Mouse (Mus musculus): Measurements from ENCODE around the gene Rnf215.
"Not testable (repeated sequence)": the region's sequence is repeated elsewhere in the genome, so short reads cannot be mapped to it uniquely, and the experiment has no call there.

Gene Rnf215

DNA sequence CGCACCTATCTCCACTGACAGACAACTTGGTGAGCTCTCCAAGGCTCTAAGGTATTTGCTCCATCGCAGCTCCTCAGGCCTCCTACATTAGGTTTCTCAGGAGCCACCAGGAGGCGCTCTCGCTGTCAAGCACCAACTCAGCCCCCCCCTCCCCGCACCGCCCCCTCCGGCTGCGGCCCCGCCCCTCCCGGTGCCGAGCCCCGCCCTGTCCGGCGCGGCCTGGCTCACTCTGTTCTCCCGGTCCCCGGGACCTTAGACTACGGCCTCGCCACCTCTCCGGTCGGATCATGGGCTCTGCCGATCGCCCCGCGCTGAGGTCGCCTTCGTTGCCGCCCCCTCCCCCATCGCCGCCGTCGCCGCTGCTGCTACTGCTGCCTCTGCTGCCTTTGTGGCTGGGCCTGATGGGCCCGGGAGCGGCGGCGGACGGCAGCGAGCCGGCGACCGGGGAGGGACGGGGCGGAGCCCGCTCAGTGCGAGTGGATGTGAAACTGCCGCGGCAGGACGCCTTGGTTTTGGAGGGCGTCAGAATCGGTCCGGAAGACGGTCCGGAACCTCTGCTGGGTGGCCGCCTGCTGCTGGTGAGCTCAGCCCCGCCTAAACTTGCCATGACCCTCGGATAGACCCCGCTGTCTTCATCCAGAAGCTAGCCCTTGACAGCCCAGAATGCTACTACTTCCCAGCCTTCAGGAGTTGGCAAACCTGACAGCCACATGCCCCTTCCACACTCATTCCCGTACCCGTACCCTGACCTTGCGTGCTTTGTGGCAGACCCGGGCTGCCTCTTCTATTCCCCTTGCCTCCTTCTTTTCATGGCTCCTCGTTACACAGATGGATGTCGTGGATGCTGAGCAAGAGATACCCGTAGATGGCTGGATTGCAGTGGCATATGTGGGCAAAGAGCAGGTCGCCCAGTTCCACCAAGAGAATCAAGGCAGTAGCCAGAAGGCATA is at the start of gene Rnf215:
Gene Rnf215, plus strand, starts transcription at position 217 of the 950 bp plus-strand sequence.
- DNase-seq (ENCODE audit: low read depth, low spot score), result peak; percentile 90

DNA sequence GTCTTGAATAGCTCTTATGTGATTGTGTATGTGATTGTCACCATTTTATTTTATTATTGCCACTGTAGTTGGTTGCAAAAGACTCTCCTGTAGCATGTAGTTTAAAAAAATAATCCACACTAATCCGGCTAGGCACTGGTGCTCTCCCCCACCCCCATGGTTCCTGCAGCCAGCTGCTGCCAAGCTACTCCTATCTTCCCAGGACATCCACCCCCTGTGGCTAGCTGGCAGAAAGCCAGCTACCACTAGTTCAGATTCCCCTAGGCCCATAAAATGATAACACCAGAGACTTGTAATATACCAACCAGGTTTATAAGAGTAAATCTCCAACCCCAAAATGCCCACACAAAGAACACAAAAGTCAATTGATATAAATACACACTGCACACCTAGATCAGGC is 48.8 kb upstream of the Rnf215 start:
- DNase-seq (ENCODE audit: low read depth, low spot score), result no peak

DNA sequence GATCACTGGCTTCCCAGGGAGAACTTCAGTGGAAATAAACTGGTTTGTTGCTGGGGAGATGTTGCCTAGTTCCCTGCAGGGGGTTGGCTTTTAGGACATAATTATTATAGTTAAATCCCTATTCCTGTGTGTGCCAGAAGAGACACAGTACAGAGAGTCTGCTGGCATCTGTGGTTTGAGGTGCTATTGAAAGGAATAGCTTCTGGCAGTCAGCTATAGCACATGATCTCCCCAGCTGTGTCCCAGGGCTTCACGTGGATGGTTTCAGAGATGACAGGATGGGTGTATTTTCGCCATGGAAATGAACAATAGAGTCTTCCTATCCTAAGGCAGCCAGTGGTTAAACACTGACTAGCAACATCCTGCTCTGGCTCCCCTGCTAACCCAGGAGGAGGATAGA is 47.7 kb upstream of the Rnf215 start:
- no peak for DNase-seq (ENCODE audit: low read depth, low spot score)

GRCm38 (mm10) chr11:4093459-4094377 is 41.3 kb upstream of the Rnf215 start:
- DNase-seq (ENCODE audit: low read depth, low spot score), result no peak

DNA sequence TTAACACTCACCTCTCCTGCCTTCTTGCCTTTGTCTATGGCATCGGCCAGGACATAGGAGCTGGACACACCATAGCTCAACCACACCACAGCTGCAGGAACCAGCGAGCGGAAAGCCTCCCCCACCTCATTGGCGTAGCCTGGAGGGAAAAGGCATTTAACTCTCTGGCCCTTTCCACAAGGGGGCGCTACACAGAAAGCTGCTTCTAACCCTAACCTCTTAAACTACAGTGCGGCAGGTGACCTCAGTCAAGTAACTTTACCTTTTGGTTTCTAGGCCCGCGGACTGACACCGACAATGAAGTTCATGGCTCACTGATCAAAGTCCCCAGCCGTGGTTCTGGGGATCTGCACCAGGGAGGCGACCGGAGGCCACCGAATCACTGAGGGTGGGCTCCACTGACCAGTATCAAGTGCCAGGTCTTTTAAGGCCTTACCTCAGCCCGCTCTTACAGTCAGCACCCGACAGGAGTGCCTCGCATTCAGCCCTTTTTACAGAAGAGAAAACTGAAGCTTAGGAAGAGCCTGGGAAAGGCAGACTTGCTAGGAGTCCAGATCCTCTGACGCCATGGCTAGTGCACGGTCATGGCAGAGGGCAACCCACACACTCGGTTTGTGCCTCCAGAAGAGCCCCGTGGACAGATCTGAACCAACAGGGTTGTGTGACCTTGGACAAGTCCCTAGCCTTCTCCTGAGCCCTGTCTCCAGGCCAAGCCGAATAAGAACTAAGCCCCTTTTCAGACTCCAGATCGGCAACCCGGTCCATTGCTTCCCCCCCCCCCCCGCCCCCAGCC is 40.4 kb upstream of the Rnf215 start:
- peak; percentile 71 for DNase-seq (ENCODE audit: low read depth, low spot score)

DNA sequence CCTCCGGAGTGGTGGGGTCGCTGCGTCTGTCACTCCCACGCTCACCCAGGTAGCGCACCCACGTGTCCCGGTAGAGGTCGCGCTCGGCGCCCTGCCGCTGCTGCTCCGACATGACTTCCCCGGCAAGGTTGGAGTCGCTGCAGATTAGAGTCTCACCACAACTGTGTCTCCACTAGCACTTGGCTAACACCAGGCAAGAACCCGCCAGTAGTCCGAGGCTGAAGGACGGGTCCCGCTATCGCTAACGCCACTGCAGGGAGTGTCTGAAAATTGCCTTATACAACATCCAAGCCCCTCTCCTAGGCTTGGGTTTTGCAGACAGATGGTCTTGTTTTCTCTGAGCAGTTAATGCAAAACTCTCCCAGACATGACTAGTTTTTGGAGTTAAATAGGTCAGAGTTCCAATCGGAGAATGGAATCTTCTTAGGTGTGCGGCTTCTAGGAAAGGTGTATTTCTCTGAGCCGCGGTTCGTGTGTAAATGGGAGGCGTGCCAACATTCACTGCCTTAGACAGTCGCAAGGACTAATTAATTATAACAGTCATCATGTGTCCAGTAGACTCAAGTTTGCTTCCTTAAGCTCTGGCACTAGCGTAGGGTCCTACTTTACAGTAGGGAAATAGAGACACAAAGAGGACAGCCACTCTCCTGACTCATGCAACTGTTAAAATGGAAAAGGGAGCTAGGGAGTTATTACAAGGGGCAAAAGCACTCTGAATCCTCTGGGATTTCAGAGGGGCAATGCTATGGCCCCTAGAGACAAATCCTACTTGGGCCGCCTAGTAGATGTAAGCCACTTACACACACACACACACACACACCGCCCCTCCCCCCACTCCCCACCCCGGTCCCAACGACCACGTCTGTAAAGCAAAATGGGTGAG is 39.6 kb upstream of the Rnf215 start, which contains the start of gene Mtfp1:
Gene Mtfp1, minus strand, starts transcription at position 275 of the 883 bp plus-strand sequence.
- DNase-seq (ENCODE audit: low read depth, low spot score), result peak; percentile 44

DNA sequence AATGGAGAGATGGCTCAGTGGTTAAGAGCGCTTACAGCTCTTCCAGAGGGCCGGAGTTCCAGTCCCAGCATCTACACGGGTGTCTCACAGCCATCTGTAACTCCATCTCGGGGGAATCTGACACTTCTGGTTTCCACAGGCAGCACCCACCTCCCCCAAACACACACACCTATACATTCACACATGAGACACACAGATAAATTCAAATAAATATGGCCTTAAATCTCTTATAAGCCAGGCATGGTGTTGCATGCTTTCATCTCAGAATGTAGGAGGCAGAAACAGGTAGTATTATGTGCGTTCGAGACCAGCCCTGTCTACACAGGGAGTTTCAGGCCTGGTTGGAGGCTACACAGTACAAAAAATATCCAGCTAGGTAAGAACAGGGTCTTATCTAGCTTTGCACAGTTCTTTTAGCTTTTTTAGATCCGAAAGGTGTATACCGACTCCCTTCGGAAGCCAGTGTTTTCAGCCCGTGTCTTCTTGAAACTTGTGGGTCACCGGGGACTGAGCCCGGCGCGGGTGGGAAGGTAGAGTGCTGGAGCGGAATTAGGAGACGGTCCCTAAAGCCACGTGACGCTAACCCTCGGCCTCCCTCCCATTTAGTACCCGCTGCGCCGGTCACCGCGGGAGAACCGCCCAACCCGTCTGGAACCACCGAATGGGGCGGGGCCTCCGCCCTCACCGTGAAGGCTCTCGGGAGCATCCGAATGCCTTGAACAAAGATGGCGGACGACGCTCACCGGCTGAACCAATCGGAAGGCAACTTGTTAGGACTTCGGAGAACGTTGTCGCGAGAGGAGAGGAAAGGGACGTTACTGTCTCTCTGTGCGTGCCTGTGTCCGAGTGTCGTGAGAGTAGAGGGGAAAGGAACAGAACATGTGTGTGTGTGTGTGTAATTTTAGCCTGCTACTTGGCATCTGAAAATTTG is 38.7 kb upstream of the Rnf215 start:
- peak; percentile 98 for DNase-seq (ENCODE audit: low read depth, low spot score)

GRCm38 (mm10) chr11:4097091-4097621 is 37.8 kb upstream of the Rnf215 start:
- DNase-seq (ENCODE audit: low read depth, low spot score), result no peak

DNA sequence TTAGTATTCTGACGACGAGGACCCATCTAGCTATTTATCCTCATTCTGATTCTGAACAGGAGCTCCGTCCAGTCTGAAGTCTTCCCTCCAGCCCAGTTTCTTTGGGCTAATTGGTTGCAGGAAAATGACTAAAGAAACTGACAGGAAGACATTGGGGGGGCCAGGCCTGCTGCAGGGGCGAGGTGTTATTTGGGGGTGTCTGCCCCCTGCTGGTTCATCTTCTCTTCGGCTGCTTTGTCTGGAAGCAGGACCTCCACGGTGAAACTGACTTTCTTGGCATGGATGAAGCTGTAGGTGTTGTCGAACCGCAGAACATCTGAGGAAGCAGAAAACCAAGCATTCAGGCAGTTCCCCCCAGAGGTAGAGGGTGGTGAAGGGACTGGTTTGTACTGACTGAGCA is 36.9 kb upstream of the Rnf215 start:
- DNase-seq (ENCODE audit: low read depth, low spot score), result no peak

- DNase-seq (ENCODE audit: low read depth, low spot score), result no peak
Measured at GRCm38 (mm10) chr11:4098816-4099215, 36.2 kb upstream of the Rnf215 start.

GRCm38 (mm10) chr11:4099447-4099846 is 35.6 kb upstream of the Rnf215 start:
- no peak for DNase-seq (ENCODE audit: low read depth, low spot score)

GRCm38 (mm10) chr11:4101851-4102250 is 33.2 kb upstream of the Rnf215 start:
- no peak for DNase-seq (ENCODE audit: low read depth, low spot score)

DNA sequence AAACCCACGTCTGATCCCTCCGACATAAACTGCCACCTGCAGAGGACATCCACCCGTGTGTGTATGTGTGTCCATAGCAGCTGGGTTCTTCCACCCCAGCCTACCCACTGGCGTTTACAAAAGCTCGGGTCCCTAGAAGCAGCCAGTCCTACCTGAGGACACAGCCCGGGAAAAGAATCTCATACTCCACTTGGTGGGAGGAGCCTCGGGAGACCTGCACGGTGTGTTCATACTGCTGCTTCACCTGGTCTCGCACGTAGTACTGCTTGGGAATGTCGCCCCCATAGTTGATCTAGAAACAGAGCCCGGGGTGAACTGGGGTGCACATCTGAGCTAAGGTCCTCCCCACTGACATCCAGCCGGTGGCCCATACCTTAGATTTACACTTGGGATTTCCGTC is 31.5 kb upstream of the Rnf215 start:
- DNase-seq (ENCODE audit: low read depth, low spot score), result no peak

DNA sequence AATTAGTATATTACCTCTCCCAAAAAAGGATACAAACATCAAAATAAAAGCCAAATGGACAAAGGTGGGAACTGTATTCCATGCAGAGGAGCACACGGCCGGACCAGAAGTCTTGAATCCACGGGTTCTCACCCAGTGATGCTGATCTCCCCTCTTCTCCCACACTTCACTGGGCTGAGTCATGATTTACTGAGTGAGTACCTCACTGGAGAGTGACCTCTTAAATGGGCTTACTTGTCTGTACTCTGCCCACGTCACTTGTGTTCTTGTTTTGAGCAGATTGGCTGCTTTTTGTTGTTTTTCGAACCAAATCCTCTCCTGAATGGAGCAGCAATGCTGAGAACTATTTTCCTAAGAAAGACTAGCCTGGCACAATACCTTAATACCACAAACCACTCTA is 30.0 kb upstream of the Rnf215 start:
- no peak for DNase-seq (ENCODE audit: low read depth, low spot score)

DNA sequence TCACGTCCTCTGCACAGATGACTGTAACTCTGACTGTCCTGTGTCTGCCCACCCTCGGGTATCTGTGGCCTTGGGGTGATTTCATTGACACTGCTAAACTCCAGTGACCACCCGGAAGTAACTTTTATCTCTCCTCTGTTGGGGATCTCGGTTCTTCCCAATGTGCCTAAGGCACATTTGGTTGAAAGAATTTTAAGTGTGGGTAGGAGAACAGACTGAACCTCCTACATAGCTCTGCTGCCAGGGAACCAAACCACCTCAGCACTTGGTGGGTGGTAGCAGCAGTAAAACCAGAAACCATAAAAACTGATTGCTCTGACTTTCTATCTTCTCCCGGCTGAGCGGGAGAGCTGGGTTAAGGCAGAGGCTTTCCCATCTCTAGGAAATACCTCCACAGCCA is 29.6 kb upstream of the Rnf215 start:
- DNase-seq (ENCODE audit: low read depth, low spot score), result no peak

GRCm38 (mm10) chr11:4107901-4108300 is 27.1 kb upstream of the Rnf215 start:
- not testable (repeated sequence) for DNase-seq (ENCODE audit: low read depth, low spot score)

DNA sequence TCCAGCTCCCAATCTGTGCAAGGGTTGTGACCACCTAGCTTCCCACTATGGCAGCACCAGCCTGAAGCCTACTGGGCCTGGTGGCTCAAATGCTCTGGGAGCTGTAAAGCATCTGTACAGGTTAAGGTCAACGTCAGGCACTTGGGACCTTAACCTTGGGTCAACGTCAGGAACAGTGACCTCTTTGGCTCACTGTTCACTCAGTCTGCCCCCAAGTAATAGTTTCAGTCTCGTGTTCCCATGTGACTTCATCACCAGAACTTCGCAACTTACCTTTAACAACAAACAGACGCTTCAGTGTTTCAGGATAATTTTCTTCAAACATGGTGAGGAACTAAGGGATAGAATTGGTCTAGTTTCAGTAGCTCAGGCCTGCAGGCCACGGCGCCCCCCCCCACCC is 26.3 kb upstream of the Rnf215 start:
- DNase-seq (ENCODE audit: low read depth, low spot score), result no peak

DNA sequence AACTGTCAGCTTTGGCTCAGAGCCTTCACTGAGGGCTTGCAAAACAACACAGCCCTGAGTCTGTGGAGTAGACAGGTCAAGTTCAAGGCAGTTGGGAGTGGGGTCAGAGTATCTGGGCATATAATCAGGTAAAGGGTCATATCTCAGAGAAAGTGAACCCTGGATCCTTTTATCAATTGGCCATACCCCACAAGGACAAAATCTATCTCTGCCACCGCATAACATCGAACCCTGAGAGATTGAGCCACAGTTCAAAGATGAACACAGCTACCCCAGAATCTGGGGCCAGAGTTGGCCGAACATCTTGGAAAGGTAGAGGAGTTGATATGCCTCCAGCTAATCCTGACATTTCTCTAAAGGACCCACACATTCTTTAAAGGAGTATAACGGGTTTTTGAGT is 23.0 kb upstream of the Rnf215 start:
- DNase-seq (ENCODE audit: low read depth, low spot score), result no peak

GRCm38 (mm10) chr11:4112861-4113260 is 22.1 kb upstream of the Rnf215 start:
- DNase-seq (ENCODE audit: low read depth, low spot score), result no peak
